Mouse (Mus musculus): ENCODE measurements around the gene Bicral. TPM values are rescaled to one million over a fixed set of nuclear protein-coding genes. Genes with fewer than 3 reads are reported as not detected.

Gene Bicral
- polyA plus RNA-seq, 1 experiment from 2014 or later: 6.7 TPM

DNA sequence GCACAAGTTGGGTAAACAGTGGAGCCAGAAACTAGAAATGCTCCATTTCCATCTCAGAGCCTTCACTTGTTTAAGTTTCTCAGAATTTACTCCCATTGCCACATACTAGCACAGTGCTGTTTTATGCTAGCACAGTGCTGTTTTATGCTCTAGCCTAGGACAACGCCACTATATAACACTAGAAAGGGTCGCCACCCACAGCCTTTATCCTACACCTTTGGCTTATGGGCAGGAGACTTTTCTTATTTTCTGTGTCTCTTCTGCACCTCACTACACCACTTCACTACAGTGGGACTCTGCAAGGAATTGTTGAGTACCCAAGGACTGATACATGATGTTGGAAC, 75.1 kb downstream of the Bicral start:
- 82% methylated on average over 2 of the region's 2 CpGs for WGBS
- 0 out of 2 replicates have a peak overlapping the region, but pooled peaks have one; percentile 60 for H3K27ac ChIP-seq (ENCODE audit: low read depth, low read length)

DNA sequence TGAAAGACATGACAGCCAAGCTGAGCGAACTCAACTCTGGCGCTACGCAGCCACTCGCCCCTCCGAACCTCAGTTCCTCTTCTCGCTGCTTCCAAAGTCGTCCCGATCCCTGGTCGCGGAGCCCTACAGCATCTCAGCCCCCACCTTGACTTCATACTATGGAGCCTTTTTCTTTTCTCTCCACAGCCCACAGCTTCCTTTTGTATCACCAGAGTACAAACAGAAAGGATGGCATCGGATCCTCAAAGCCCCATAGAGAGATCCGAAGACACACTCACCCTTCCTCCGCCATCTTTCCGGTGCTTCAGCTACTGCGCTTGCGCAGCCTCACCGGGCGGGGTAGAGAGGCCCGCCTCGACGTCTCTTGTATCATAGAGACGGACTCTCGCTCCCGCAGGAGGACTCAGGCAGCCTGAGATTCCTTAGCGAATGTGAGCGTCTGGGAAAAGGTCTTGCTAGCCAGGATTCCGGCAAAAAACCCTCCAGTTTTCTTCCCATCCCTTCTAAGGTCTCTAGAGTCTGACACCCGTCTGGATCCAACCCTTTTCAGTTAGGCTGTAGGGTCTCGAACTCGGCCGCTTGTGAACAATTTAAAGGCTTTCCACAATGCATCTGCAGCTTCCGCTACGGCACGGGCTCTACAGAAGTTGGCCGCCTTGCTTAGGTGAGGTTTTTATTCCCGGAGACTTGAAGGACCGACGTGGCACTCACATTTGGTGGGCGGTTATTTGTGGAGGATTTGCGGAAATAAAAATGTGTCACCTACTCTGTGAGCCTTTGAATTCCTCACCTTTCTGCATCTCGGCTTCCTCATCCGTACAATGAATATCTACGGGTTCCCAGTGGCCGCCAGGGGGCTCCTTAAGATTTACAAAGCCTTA, 75.7 kb downstream of the Bicral start, which contains the start of gene Rpl7l1:
Gene Rpl7l1 (minus strand): TSS at position 332 of the 881 bp plus-strand sequence.
- Histone ChIP-seq H3K4me1 (ENCODE audit: control insufficient read depth, insufficient read depth, low read length) (no peaks in the 10 kb centered on the region), H3K36me3 (ENCODE audit: control insufficient read depth, insufficient read depth, low read length) (peaks cover 22% of the 10 kb centered on the region), H3K9ac (ENCODE audit: low read length) (peak within 1 kb of the TSS; percentile 81), H3K4me2 (ENCODE audit: low read depth) (peak within 1 kb of the TSS; percentile 52), H3K27ac (ENCODE audit: low read depth, low read length) (peak within 1 kb of the TSS; percentile 76), H3K9me3 (ENCODE audit: control insufficient read depth, low read length) (no peaks in the 10 kb centered on the region), H3K4me3 (ENCODE audit: low read depth, low read length) (peak within 1 kb of the TSS; percentile 75), H3K27me3 (ENCODE audit: control insufficient read depth, insufficient read depth, low read length) (no peaks in the 10 kb centered on the region)
- ATAC-seq (ENCODE audit: insufficient read depth, low FRiP score, low TSS enrichment) (peak; percentile 91), DNase-seq (ENCODE audit: low spot score) (peak; percentile 94)
- 1% methylated on average over 44 of the region's 44 CpGs for WGBS

More for the DNA sequence above, 75.1 kb downstream of the Bicral start:
- no peak for DNase-seq (ENCODE audit: low spot score)
- Histone ChIP-seq H3K9me3 (ENCODE audit: control insufficient read depth, low read length) (no peaks in the 10 kb centered on the region), H3K4me2 (ENCODE audit: low read depth) (peak overlapping the region; percentile 38), H3K9ac (ENCODE audit: low read length) (no peak overlapping the region; the same call in 1 of the 2 replicates), H3K4me1 (ENCODE audit: control insufficient read depth, insufficient read depth, low read length) (no peaks in the 10 kb centered on the region), H3K4me3 (ENCODE audit: low read depth, low read length) (peak overlapping the region; percentile 75), H3K27me3 (ENCODE audit: control insufficient read depth, insufficient read depth, low read length) (no peaks in the 10 kb centered on the region), H3K36me3 (ENCODE audit: control insufficient read depth, insufficient read depth, low read length) (peaks cover 17% of the 10 kb centered on the region)
- no peak; the same call in 1 of the 2 replicates for ATAC-seq (ENCODE audit: insufficient read depth, low FRiP score, low TSS enrichment)

DNA sequence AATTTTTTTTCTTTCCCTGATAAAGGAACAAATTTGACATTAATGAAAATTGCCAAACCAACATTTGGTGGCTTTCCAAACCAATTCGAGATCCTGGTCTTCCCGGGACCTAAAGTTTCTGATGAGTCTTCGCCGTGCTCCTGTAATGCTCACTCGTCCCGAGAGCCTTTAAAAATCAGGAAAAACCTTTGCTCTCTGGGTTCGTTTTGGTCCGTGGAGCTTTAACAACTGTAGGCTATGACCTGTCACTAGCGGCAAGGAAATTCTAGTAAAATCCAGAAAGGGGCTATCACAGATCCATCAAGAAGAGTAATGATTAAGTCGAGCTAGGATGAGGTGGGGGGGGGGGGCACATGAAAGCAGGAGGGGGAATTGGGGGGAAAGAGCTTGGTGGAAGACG, 76.4 kb downstream of the Bicral start:
- Histone ChIP-seq H3K9ac (ENCODE audit: low read length) (peak overlapping the region; percentile 81), H3K27me3 (ENCODE audit: control insufficient read depth, insufficient read depth, low read length) (no peaks in the 10 kb centered on the region), H3K4me2 (ENCODE audit: low read depth) (peak overlapping the region; percentile 52), H3K4me1 (ENCODE audit: control insufficient read depth, insufficient read depth, low read length) (no peaks in the 10 kb centered on the region), H3K4me3 (ENCODE audit: low read depth, low read length) (peak overlapping the region; percentile 75), H3K27ac (ENCODE audit: low read depth, low read length) (peak overlapping the region; percentile 76), H3K9me3 (ENCODE audit: control insufficient read depth, low read length) (no peaks in the 10 kb centered on the region), H3K36me3 (ENCODE audit: control insufficient read depth, insufficient read depth, low read length) (peaks cover 26% of the 10 kb centered on the region)
- DNase-seq (ENCODE audit: low spot score) (no peak), ATAC-seq (ENCODE audit: insufficient read depth, low FRiP score, low TSS enrichment) (no peak)
- 6% methylated on average over 11 of the region's 11 CpGs for WGBS

DNA sequence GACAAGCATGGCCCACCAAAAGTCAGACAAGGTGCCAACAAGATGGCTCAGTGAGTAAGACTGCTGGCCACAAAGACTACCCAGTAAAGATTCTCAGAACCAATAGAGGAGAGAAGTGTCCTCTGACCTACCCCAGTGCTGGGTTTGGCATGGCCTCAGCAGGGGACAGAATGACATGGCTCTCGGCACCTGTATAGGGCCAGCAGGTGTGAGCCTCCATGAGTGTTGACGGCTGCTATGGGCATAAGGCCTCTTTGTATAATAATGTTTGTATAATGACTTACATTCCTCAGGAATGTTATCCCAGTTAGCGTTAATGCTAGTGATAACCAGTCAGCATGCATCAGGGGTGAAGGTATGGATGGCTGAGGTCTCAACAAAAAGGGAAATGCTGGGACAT, 82.2 kb downstream of the Bicral start:
- H3K4me1 ChIP-seq (ENCODE audit: control insufficient read depth, insufficient read depth, low read length): peaks cover 13% of the 10 kb centered on the region
- no peak overlapping the region for H3K4me3 ChIP-seq (ENCODE audit: low read depth, low read length)
- DNase-seq (ENCODE audit: low spot score) (no peak), ATAC-seq (ENCODE audit: insufficient read depth, low FRiP score, low TSS enrichment) (no peak)
- 90% methylated on average over 3 of the region's 3 CpGs for WGBS
- peaks cover 34% of the 10 kb centered on the region for H3K36me3 ChIP-seq (ENCODE audit: control insufficient read depth, insufficient read depth, low read length)
- H3K27me3 ChIP-seq (ENCODE audit: control insufficient read depth, insufficient read depth, low read length): no peaks in the 10 kb centered on the region
- H3K27ac ChIP-seq (ENCODE audit: low read depth, low read length): no peak overlapping the region
- no peak overlapping the region for H3K9ac ChIP-seq (ENCODE audit: low read length)
- no peaks in the 10 kb centered on the region for H3K9me3 ChIP-seq (ENCODE audit: control insufficient read depth, low read length)
- H3K4me2 ChIP-seq (ENCODE audit: low read depth): no peak overlapping the region

DNA sequence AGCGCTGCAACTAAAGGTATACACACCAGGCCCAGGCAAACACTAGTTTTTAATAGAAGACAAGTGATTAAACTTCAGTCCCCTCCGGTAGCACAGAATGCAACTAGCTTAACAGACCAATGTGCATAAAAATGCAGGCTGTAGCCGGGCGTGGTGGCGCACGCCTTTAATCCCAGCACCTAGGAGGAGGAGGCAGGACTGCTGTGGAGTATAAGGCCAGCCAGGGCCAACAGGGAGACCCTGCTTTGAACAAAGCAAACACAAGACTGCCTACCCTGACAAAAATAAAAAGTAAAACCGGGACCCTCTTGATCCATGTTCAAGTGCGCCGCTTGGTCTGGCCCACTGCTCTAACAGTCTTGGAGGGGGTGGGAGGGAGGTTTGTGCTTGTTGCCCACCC, 83.2 kb downstream of the Bicral start:
- no peak overlapping the region for H3K4me2 ChIP-seq (ENCODE audit: low read depth)
- no peak overlapping the region for H3K27ac ChIP-seq (ENCODE audit: low read depth, low read length)
- no peak for DNase-seq (ENCODE audit: low spot score)
- no peaks in the 10 kb centered on the region for H3K9me3 ChIP-seq (ENCODE audit: control insufficient read depth, low read length)
- no peak overlapping the region for H3K9ac ChIP-seq (ENCODE audit: low read length)
- WGBS: 95% methylated on average over 9 of the region's 9 CpGs
- H3K4me1 ChIP-seq (ENCODE audit: control insufficient read depth, insufficient read depth, low read length): peaks cover 13% of the 10 kb centered on the region
- ATAC-seq (ENCODE audit: insufficient read depth, low FRiP score, low TSS enrichment): no peak
- peaks cover 30% of the 10 kb centered on the region for H3K36me3 ChIP-seq (ENCODE audit: control insufficient read depth, insufficient read depth, low read length)
- no peaks in the 10 kb centered on the region for H3K27me3 ChIP-seq (ENCODE audit: control insufficient read depth, insufficient read depth, low read length)
- no peak overlapping the region for H3K4me3 ChIP-seq (ENCODE audit: low read depth, low read length)

DNA sequence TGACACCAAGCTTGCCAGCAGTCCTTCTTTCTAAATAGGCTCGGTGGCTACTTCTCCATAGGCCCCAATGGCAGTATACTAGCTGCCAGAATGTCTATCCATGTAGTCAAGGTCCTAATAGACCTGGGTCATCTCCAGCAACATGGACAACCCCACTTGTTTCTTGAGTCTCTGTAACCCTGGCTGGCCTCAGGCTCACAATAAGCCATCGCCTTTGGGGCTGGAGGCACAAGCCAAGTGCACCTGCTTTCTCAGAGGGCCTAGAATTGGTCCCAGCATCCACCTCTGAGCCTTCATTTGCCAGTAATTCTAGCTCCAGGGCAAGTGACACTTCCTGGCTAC, 84.2 kb downstream of the Bicral start:
- no peaks in the 10 kb centered on the region for H3K27me3 ChIP-seq (ENCODE audit: control insufficient read depth, insufficient read depth, low read length)
- no peak overlapping the region for H3K27ac ChIP-seq (ENCODE audit: low read depth, low read length)
- no peak overlapping the region for H3K9ac ChIP-seq (ENCODE audit: low read length)
- H3K4me2 ChIP-seq (ENCODE audit: low read depth): peak overlapping the region; percentile 85; the same call in 1 of the 2 replicates
- 57% methylated on average over 2 of the region's 2 CpGs for WGBS
- peaks cover 13% of the 10 kb centered on the region for H3K4me1 ChIP-seq (ENCODE audit: control insufficient read depth, insufficient read depth, low read length)
- no peaks in the 10 kb centered on the region for H3K9me3 ChIP-seq (ENCODE audit: control insufficient read depth, low read length)
- peaks cover 22% of the 10 kb centered on the region for H3K36me3 ChIP-seq (ENCODE audit: control insufficient read depth, insufficient read depth, low read length)
- ATAC-seq (ENCODE audit: insufficient read depth, low FRiP score, low TSS enrichment) (no peak), DNase-seq (ENCODE audit: low spot score) (no peak)
- H3K4me3 ChIP-seq (ENCODE audit: low read depth, low read length): no peak overlapping the region

DNA sequence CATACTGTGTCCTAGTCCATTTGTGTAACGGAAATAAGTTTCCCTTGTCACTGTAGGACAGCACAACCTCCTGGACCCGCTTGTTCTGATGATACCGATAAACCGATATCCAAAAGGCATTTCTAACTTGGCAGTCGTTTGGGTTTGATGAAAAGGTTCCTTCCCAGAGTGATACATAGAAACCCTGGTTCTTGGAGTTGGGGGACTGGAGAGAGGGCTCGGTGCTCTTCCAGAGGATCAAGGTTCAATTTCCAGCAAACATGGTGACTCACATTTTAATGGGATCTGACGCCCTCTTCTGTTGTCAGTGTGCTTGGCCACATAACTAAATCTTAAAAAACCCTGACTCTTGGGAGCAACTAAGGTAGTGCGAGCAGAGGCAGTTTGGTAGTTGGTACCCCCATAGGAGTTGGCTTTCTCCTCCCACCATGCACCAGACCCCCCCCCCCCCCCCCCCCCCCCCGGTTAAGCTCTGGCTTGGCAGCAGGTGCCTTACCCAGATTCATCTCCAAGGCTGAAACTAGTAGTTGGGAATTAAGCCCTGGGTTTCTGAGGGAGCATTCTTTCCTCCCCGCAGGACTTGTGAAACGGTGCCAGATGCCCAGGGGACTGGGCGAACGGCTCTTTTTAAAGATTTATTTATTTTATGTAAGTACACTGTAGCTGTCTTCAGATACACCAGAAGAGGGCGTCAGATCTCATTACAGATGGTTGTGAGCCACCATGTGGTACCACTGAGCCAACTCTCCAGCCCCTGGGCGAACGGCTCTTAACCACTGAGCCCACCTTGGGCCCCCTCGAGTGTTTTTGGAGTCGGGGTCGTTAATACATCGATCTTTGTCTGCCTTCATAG, 84.8 kb downstream of the Bicral start:
- 0 out of 2 replicates have a peak, but pooled peaks have one; percentile 27 for ATAC-seq (ENCODE audit: insufficient read depth, low FRiP score, low TSS enrichment)
- H3K27ac ChIP-seq (ENCODE audit: low read depth, low read length): no peak overlapping the region

DNA sequence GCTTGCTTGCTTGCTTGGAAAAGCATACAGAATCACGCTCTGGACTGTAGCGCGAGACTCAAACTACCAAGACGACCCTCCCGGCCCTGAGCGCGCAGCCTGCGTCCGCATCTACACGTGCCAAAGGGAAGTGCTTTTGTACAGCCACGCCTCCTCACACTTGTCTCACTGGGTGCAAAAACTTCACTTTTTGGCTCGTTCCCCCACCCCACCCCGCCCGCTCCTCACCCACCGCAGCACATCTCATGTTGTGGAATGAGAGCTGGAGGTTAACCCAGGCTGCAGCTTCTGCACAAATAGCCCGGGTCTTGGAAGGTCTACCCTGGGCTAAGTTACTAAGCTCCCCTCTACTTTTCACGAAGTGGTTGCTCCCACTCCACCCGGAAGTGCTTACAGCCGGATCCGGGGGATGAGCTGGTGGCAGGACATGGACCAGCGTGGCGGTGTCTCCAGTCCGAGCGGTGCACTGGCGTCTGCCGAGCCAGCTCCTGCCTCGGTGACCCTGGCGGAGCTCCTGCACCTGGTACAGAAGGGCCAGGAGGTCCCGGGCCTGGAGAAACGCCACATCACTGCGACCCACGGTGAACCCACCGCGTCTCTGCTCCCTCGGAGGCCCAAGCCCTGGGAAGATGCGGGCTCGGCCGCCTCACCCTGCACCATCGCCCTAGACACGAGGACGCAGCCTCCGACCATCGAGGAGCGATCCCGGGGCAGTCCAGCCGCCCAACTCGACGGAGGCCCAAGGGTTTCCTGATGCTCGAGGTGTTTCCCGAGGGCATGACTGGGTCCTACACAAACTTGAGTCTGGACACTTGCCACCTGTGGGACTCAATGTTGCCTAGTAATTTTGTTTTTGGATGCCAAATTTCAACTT, 85.6 kb downstream of the Bicral start, which contains the start of gene 2310039H08Rik:
Gene 2310039H08Rik (plus strand): TSS at position 232 of the 874 bp plus-strand sequence.
- DNase-seq (ENCODE audit: low spot score): peak; percentile 88
- Histone ChIP-seq H3K36me3 (ENCODE audit: control insufficient read depth, insufficient read depth, low read length) (peaks cover 13% of the 10 kb centered on the region), H3K27ac (ENCODE audit: low read depth, low read length) (0 out of 2 replicates have a peak within 1 kb of the TSS, but pooled peaks have one; percentile 21), H3K27me3 (ENCODE audit: control insufficient read depth, insufficient read depth, low read length) (no peaks in the 10 kb centered on the region), H3K4me3 (ENCODE audit: low read depth, low read length) (peak within 1 kb of the TSS; percentile 84), H3K4me2 (ENCODE audit: low read depth) (peak within 1 kb of the TSS; percentile 85), H3K4me1 (ENCODE audit: control insufficient read depth, insufficient read depth, low read length) (peaks cover 13% of the 10 kb centered on the region), H3K9me3 (ENCODE audit: control insufficient read depth, low read length) (no peaks in the 10 kb centered on the region), H3K9ac (ENCODE audit: low read length) (peak within 1 kb of the TSS; percentile 84)
- peak; percentile 89 for ATAC-seq (ENCODE audit: insufficient read depth, low FRiP score, low TSS enrichment)
- WGBS: under 1% methylated on average over 50 of the region's 50 CpGs

More for the DNA sequence above, 84.8 kb downstream of the Bicral start:
- Histone ChIP-seq H3K9ac (ENCODE audit: low read length) (peak overlapping the region; percentile 84), H3K9me3 (ENCODE audit: control insufficient read depth, low read length) (no peaks in the 10 kb centered on the region), H3K27me3 (ENCODE audit: control insufficient read depth, insufficient read depth, low read length) (no peaks in the 10 kb centered on the region), H3K4me2 (ENCODE audit: low read depth) (peak overlapping the region; percentile 85), H3K4me1 (ENCODE audit: control insufficient read depth, insufficient read depth, low read length) (peaks cover 13% of the 10 kb centered on the region), H3K4me3 (ENCODE audit: low read depth, low read length) (peak overlapping the region; percentile 84), H3K36me3 (ENCODE audit: control insufficient read depth, insufficient read depth, low read length) (peaks cover 20% of the 10 kb centered on the region)
- DNase-seq (ENCODE audit: low spot score): peak; percentile 41
- WGBS: 10% methylated on average over 19 of the region's 20 CpGs
